Mouse (Mus musculus) small intestine, adult 2 months (tissue): ENCODE measurements at regions not wholly inside any gene's neighbourhood (a gene's known extent, or its start where the extent isn't known, plus 50 kb on each side); places are given as distances from the start of the nearest gene placed in this dataset.

Experiments
- CTCF ChIP-seq: fragments of 200-500 bp; IDR thresholded peaks from 2 replicates; pipeline ENCODE4 v1.5.1; 2012; ENCODE audit warnings: low read depth, mild to moderate bottlenecking, control low read depth, inconsistent platforms, low read length, moderate library complexity, mixed read lengths; ENCODE audit not compliant: insufficient replicate concordance, insufficient read length; ENCODE audit errors: extremely low read depth
- POLR2A ChIP-seq: fragments of 200-500 bp; IDR thresholded peaks from 2 replicates; pipeline ENCODE4 v1.6.1; 2012; ENCODE audit warnings: low read depth, mild to moderate bottlenecking, control low read depth, inconsistent platforms, low read length, moderate library complexity

DNA sequence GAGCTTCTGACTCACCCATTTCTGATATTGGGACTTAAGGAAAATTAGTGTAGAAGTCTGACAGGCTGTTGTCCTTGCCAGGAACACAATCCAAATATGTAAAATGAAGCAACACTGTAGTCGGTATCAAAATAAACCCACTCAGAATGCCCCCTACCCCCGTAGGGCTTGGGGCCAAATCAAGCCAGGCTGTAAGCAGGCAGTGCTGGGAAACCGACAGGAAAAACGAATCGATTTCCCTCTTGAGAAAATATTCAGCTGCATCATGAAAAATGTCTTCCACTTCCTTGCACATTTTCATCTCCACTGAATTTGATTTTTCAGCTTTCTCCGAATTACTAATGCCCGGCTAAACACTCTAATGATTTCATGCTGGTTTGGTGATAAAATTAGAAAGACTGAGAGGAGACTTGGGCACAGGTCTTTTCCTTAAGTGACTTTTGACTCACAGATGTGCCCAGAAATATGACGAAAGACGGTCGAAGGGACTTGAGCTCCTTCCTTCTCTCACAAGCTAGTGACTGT, 485.7 kb downstream of the Fat4 start:
- TF ChIP-seq POLR2A (no peak), CTCF (no peak)
